Mouse (Mus musculus): ENCODE data around the gene Mef2c. TPM values are rescaled to one million over a fixed set of nuclear protein-coding genes. Genes with fewer than 3 reads are reported as not detected.
A peak's percentile ranks its signal among the peaks of the same experiment; 100 is the strongest.

The Mef2c gene
- total and polyA plus RNA-seq, 3 experiments, result 99.9 to 159 (median 107) TPM

- Histone ChIP-seq H3K79me2 (replicated peaks; ENCODE audit: control insufficient read depth, extremely low read depth, insufficient read depth, poor library complexity, severe bottlenecking) (peaks cover 4% of the 10 kb centered on the region; the same call in 1 of the 2 replicates), H3K4me1 (ENCODE audit: control insufficient read depth in 1 of 2, insufficient read depth in 2 of 2) (peaks cover 13 to 46% of the 10 kb centered on the region in 2 experiments), H3K27ac (ENCODE audit: insufficient read depth, low read depth) (peak overlapping the region; percentile 81), H3K36me3 (replicated peaks in 1 of 2; ENCODE audit: control insufficient read depth in 1 of 2, insufficient read depth in 1 of 2, low read length in 1 of 2) (peaks cover 16 to 57% of the 10 kb centered on the region in 2 experiments), H3K9ac (ENCODE audit: insufficient read depth, low read depth) (0 out of 2 replicates have a peak overlapping the region, but pooled peaks have one; percentile 56), H3K4me3 (replicated peaks in 1 of 3; ENCODE audit: low read depth in 2 of 3, low read length in 2 of 3, poor library complexity in 1 of 3) (no peak overlapping the region), H3K4me2 (ENCODE audit: insufficient read depth, low read depth, poor library complexity, severe bottlenecking) (0 out of 2 replicates have a peak overlapping the region, but pooled peaks have one; percentile 24), H3K27me3 (replicated peaks) (no peaks in the 10 kb centered on the region), H3K9me3 (replicated peaks; ENCODE audit: low read length) (no peaks in the 10 kb centered on the region)
- dilution Hi-C loops (cut with MboI; ENCODE audit: extremely low pct_ligation_motif_present, extremely low pct_unique_long_range_greater_than_20kb, low sequenced_read_pairs) (no loop called here), in situ Hi-C loops (cut with MboI; ENCODE audit: low pct_ligation_motif_present, low pct_unique_long_range_greater_than_20kb, low sequenced_read_pairs) (loop anchor here (5.0 to 25.0 kb wide), 3 partner anchors 45 to 1715 kb away; no protein-coding TSS in a partner anchor)
- no peak for DNase-seq (ENCODE audit: extremely low read depth)
- 0 out of 2 replicates have a peak, but pooled peaks have one; percentile 29 for TF ChIP-seq IRF4 (IDR thresholded peaks at IDR 0.05; ENCODE audit: low read depth, low read length)
- peak; percentile 79 for TF ChIP-seq MYC (IDR thresholded peaks at IDR 0.05; ENCODE audit: low read depth, low read length)
- no peak for TF ChIP-seq ZKSCAN1 (IDR thresholded peaks at IDR 0.05; ENCODE audit: borderline replicate concordance, low read depth, low read length)
- no peak for TF ChIP-seq ZC3H11A (IDR thresholded peaks at IDR 0.05; ENCODE audit: low read depth, low read length)
- no peak for TF ChIP-seq ZMIZ1 (IDR thresholded peaks at IDR 0.05; ENCODE audit: low read depth, low read length)
- TF ChIP-seq MXI1 (IDR thresholded peaks at IDR 0.05; ENCODE audit: low read depth, low read length), result 0 out of 2 replicates have a peak, but pooled peaks have one; percentile 24
- no peak for TF ChIP-seq TCF12 (IDR thresholded peaks at IDR 0.05; ENCODE audit: low read depth, low read length)
- TF ChIP-seq BHLHE40 (IDR thresholded peaks at IDR 0.05; ENCODE audit: low read depth, low read length), result 0 out of 2 replicates have a peak, but pooled peaks have one; percentile 24
- peak; percentile 57; the same call in 1 of the 2 replicates for TF ChIP-seq MAX (IDR thresholded peaks at IDR 0.05; ENCODE audit: low read length)
- no peak for TF ChIP-seq RCOR1 (conservative IDR thresholded peaks at IDR 0.05; ENCODE audit: low read depth, low read length)
These were observed 148.2 kb downstream of the Mef2c start for GRCm38 (mm10) chr13:83651941-83652548.

GRCm38 (mm10) chr13:83652560-83652959, 148.7 kb downstream of the Mef2c start:
- H3K4me2 ChIP-seq (ENCODE audit: insufficient read depth, low read depth, poor library complexity, severe bottlenecking), result no peak overlapping the region
- H3K9ac ChIP-seq (ENCODE audit: insufficient read depth, low read depth), result no peak overlapping the region
- no peaks in the 10 kb centered on the region; the same call in 1 of the 2 replicates for H3K79me2 ChIP-seq (replicated peaks; ENCODE audit: control insufficient read depth, extremely low read depth, insufficient read depth, poor library complexity, severe bottlenecking)
- no peak overlapping the region for H3K27ac ChIP-seq (ENCODE audit: insufficient read depth, low read depth)
- no peak overlapping the region for H3K4me3 ChIP-seq (replicated peaks in 1 of 3; ENCODE audit: low read depth in 2 of 3, low read length in 2 of 3, poor library complexity in 1 of 3)
- DNase-seq (ENCODE audit: extremely low read depth), result no peak
- H3K36me3 ChIP-seq (replicated peaks in 1 of 2; ENCODE audit: control insufficient read depth in 1 of 2, insufficient read depth in 1 of 2, low read length in 1 of 2), result peaks cover 19 to 58% of the 10 kb centered on the region in 2 experiments
- H3K9me3 ChIP-seq (replicated peaks; ENCODE audit: low read length), result no peaks in the 10 kb centered on the region
- no peak for TF ChIP-seq NRF1 (IDR thresholded peaks at IDR 0.05; ENCODE audit: low read depth, low read length)
- TF ChIP-seq E2F4 (IDR thresholded peaks at IDR 0.05; ENCODE audit: insufficient replicate concordance, low read depth, low read length), result no peak
- no peak for TF ChIP-seq CHD1 (IDR thresholded peaks at IDR 0.05; ENCODE audit: low read depth, low read length)
- TF ChIP-seq ETS1 (conservative IDR thresholded peaks at IDR 0.05; ENCODE audit: low read depth, low read length), result no peak
- no peak for TF ChIP-seq MYC (IDR thresholded peaks at IDR 0.05; ENCODE audit: low read depth, low read length)
- TF ChIP-seq MAX (IDR thresholded peaks at IDR 0.05; ENCODE audit: low read length), result no peak
- TF ChIP-seq USF2 (conservative IDR thresholded peaks at IDR 0.05; ENCODE audit: low read depth, low read length), result no peak
- no peak for TF ChIP-seq KAT2A (IDR thresholded peaks at IDR 0.05; ENCODE audit: insufficient replicate concordance, low read length)
- TF ChIP-seq NELFE (IDR thresholded peaks at IDR 0.05; ENCODE audit: low read depth, low read length), result no peak
- no peak for TF ChIP-seq TBP (conservative IDR thresholded peaks at IDR 0.05; ENCODE audit: low read depth, low read length)
- no peak for TF ChIP-seq SMC3 (IDR thresholded peaks at IDR 0.05; ENCODE audit: low read depth, low read length)
- TF ChIP-seq CTCF (conservative IDR thresholded peaks at IDR 0.05 in 1 of 2, IDR thresholded peaks at IDR 0.05 in 1 of 2; ENCODE audit: low read depth in 2 of 2, low read length in 2 of 2), result no peak
- no peak for TF ChIP-seq RAD21 (IDR thresholded peaks at IDR 0.05; ENCODE audit: low read depth, low read length)
- TF ChIP-seq SIN3A (IDR thresholded peaks at IDR 0.05; ENCODE audit: low read length), result no peak
- peaks cover 11 to 41% of the 10 kb centered on the region in 2 experiments for H3K4me1 ChIP-seq (ENCODE audit: control insufficient read depth in 1 of 2, insufficient read depth in 2 of 2)
- dilution Hi-C loops (cut with MboI; ENCODE audit: extremely low pct_ligation_motif_present, extremely low pct_unique_long_range_greater_than_20kb, low sequenced_read_pairs), result no loop called here
- in situ Hi-C loops (cut with MboI; ENCODE audit: low pct_ligation_motif_present, low pct_unique_long_range_greater_than_20kb, low sequenced_read_pairs), result loop anchor here (5.0 to 25.0 kb wide), 3 partner anchors 45 to 1715 kb away; no protein-coding TSS in a partner anchor
- H3K27me3 ChIP-seq (replicated peaks), result no peaks in the 10 kb centered on the region

Measured in CH12.LX (cell line).